Mouse (Mus musculus) hindbrain, embryonic 13.5 days (tissue): Measurements from ENCODE around the gene Rp9. TPM values are rescaled to one million over a fixed set of nuclear protein-coding genes. Genes with fewer than 3 reads are reported as not detected.
"Not testable (repeated sequence)": the region's sequence is repeated elsewhere in the genome, so short reads cannot be mapped to it uniquely, and the experiment has no call there.

ENCODE experiments used
- ATAC-seq: fragments of 200-750 bp; cut with Nextera tagmentation; 2 replicates; pipeline ENCODE4 v1.8.0; 2017; ENCODE audit warnings: moderate TSS enrichment; ENCODE audit not compliant: low FRiP score
- H3K27ac ChIP-seq: fragments of 300-500 bp; sonication (generic); 2 replicates; pipeline ENCODE4 v1.5.1; 2015; ENCODE audit warnings: inconsistent platforms, mild to moderate bottlenecking, moderate library complexity
- H3K27me3 ChIP-seq: fragments of 300-500 bp; sonication (generic); 2 replicates; pipeline ENCODE4 v1.6.1; 2015; ENCODE audit warnings: mild to moderate bottlenecking, inconsistent platforms
- H3K36me3 ChIP-seq: fragments of 300-500 bp; sonication (generic); 2 replicates; pipeline ENCODE4 v1.6.1; 2015; ENCODE audit warnings: mild to moderate bottlenecking, inconsistent platforms
- H3K4me1 ChIP-seq: fragments of 300-500 bp; sonication (generic); replicated peaks from 2 replicates; pipeline ENCODE4 v1.6.1; 2015; ENCODE audit warnings: inconsistent platforms
- H3K4me2 ChIP-seq: fragments of 300-500 bp; sonication (generic); 2 replicates; pipeline ENCODE4 v1.6.1; 2015; ENCODE audit warnings: inconsistent platforms, mild to moderate bottlenecking, moderate library complexity
- H3K4me3 ChIP-seq: fragments of 300-500 bp; sonication (generic); 2 replicates; pipeline ENCODE4 v1.5.1; 2015; ENCODE audit warnings: mild to moderate bottlenecking, inconsistent platforms
- H3K9ac ChIP-seq: fragments of 300-500 bp; sonication (generic); 2 replicates; pipeline ENCODE4 v1.6.1; 2015; ENCODE audit warnings: mild to moderate bottlenecking, inconsistent platforms
- H3K9me3 ChIP-seq: fragments of 300-500 bp; sonication (generic); 2 replicates; pipeline ENCODE4 v1.6.1; 2016; ENCODE audit warnings: inconsistent platforms
- WGBS: fragments of 180-500 bp; shearing (Covaris S2); methylation state at CpG from one replicate; pipeline ENCODE4 v1.1.7; 2015; 5-methylcytosine and 5-hydroxymethylcytosine counted together
- polyA plus RNA-seq: library from polyadenylated mRNA; unstranded; fragments of >200 nt; fragmentation: Nextera tagmentation; extraction: Ambion mirVana; gene quantifications from 2 replicates; pipeline ENCODE4 v1.2.1, GENCODE M21; 2015

The Rp9 gene
- polyA plus RNA-seq, 1 experiment from 2014 or later = 59.2 TPM

- not testable (repeated sequence) for H3K27ac ChIP-seq
- peaks cover 91% of the 10 kb centered on the region for H3K36me3 ChIP-seq
Observed at GRCm38 (mm10) chr9:22453990-22454389, 15.6 kb downstream of the Rp9 start, which contains the start of gene Gm17545. Gene Gm17545 (plus strand): TSS chr9:22454290.

GRCm38 (mm10) chr9:22453501-22453924, 16.0 kb downstream of the Rp9 start:
- Histone ChIP-seq H3K36me3 (peaks cover 96% of the 10 kb centered on the region), H3K9me3 (no peaks in the 10 kb centered on the region), H3K4me2 (no peak overlapping the region), H3K4me1 (no peaks in the 10 kb centered on the region), H3K27ac (no peak overlapping the region), H3K27me3 (no peaks in the 10 kb centered on the region), H3K9ac (no peak overlapping the region), H3K4me3 (no peak overlapping the region)
- 93% methylated on average over 10 of the region's 10 CpGs for WGBS
- ATAC-seq = no peak

More at GRCm38 (mm10) chr9:22453990-22454389, 15.6 kb downstream of the Rp9 start, which contains the start of gene Gm17545:
- H3K9ac ChIP-seq, H3K27me3 ChIP-seq, H3K4me3 ChIP-seq, H3K4me2 ChIP-seq, H3K4me1 ChIP-seq, ATAC-seq, H3K9me3 ChIP-seq: not testable (repeated sequence)
- WGBS = 94% methylated on average over 8 of the region's 8 CpGs

- Histone ChIP-seq H3K9ac (no peak overlapping the region), H3K9me3 (no peaks in the 10 kb centered on the region), H3K4me3 (no peak overlapping the region), H3K27me3 (no peaks in the 10 kb centered on the region), H3K4me1 (no peaks in the 10 kb centered on the region), H3K36me3 (peaks cover 100% of the 10 kb centered on the region), H3K4me2 (no peak overlapping the region), H3K27ac (no peak overlapping the region)
- no peak for ATAC-seq
- WGBS = 81% methylated on average over 10 of the region's 10 CpGs
Observed at GRCm38 (mm10) chr9:22452697-22453096, 16.8 kb downstream of the Rp9 start.

- Histone ChIP-seq H3K9me3 (no peaks in the 10 kb centered on the region), H3K4me2 (no peak overlapping the region), H3K9ac (no peak overlapping the region), H3K27ac (no peak overlapping the region), H3K36me3 (peaks cover 81% of the 10 kb centered on the region), H3K27me3 (no peaks in the 10 kb centered on the region), H3K4me3 (no peak overlapping the region), H3K4me1 (no peaks in the 10 kb centered on the region)
- WGBS = 95% methylated on average over 6 of the region's 6 CpGs
- ATAC-seq = no peak
Observed at GRCm38 (mm10) chr9:22449209-22449608, 20.3 kb downstream of the Rp9 start.

- Histone ChIP-seq H3K36me3 (peaks cover 73% of the 10 kb centered on the region), H3K9me3 (no peaks in the 10 kb centered on the region), H3K4me3 (no peak overlapping the region), H3K27me3 (no peaks in the 10 kb centered on the region), H3K4me2 (no peak overlapping the region), H3K9ac (no peak overlapping the region), H3K4me1 (no peaks in the 10 kb centered on the region), H3K27ac (no peak overlapping the region)
- 94% methylated on average over 13 of the region's 13 CpGs for WGBS
- ATAC-seq = no peak
Observed at GRCm38 (mm10) chr9:22448420-22448819, 21.1 kb downstream of the Rp9 start.

- Histone ChIP-seq H3K4me2 (no peak overlapping the region), H3K27ac (no peak overlapping the region), H3K27me3 (no peaks in the 10 kb centered on the region), H3K36me3 (peaks cover 67% of the 10 kb centered on the region), H3K4me3 (no peak overlapping the region), H3K9ac (no peak overlapping the region), H3K9me3 (no peaks in the 10 kb centered on the region), H3K4me1 (no peaks in the 10 kb centered on the region)
- no peak for ATAC-seq
- WGBS = 98% methylated on average over 5 of the region's 5 CpGs
Observed at GRCm38 (mm10) chr9:22447213-22447612, 22.3 kb downstream of the Rp9 start.

- Histone ChIP-seq H3K9ac (no peak overlapping the region), H3K36me3 (peaks cover 59% of the 10 kb centered on the region), H3K4me3 (no peak overlapping the region), H3K27ac (no peak overlapping the region), H3K4me2 (no peak overlapping the region), H3K4me1 (no peaks in the 10 kb centered on the region), H3K27me3 (no peaks in the 10 kb centered on the region), H3K9me3 (no peaks in the 10 kb centered on the region)
- no peak for ATAC-seq
- 91% methylated on average over 1 of the region's 1 CpGs for WGBS
Observed at GRCm38 (mm10) chr9:22445123-22445522, 24.4 kb downstream of the Rp9 start.

- ATAC-seq = no peak
- Histone ChIP-seq H3K27me3 (no peaks in the 10 kb centered on the region), H3K36me3 (peaks cover 43% of the 10 kb centered on the region), H3K4me2 (no peak overlapping the region), H3K9ac (no peak overlapping the region), H3K4me1 (no peaks in the 10 kb centered on the region), H3K4me3 (no peak overlapping the region), H3K27ac (no peak overlapping the region), H3K9me3 (no peaks in the 10 kb centered on the region)
- 95% methylated on average over 10 of the region's 10 CpGs for WGBS
Observed at GRCm38 (mm10) chr9:22443157-22443556, 26.4 kb downstream of the Rp9 start.

- 86% methylated on average over 1 of the region's 1 CpGs for WGBS
- Histone ChIP-seq H3K4me3 (no peak overlapping the region), H3K4me2 (no peak overlapping the region)
Observed at GRCm38 (mm10) chr9:22438826-22439225, 30.7 kb downstream of the Rp9 start.

GRCm38 (mm10) chr9:22434101-22434500, 35.4 kb downstream of the Rp9 start:
- H3K9me3 ChIP-seq = no peaks in the 10 kb centered on the region
- no peak overlapping the region for H3K4me3 ChIP-seq
- H3K36me3 ChIP-seq = peaks cover 15% of the 10 kb centered on the region
- no peak overlapping the region for H3K4me2 ChIP-seq
- 96% methylated on average over 2 of the region's 2 CpGs for WGBS
- no peak for ATAC-seq
- no peak overlapping the region for H3K9ac ChIP-seq
- H3K27me3 ChIP-seq = no peaks in the 10 kb centered on the region
- H3K4me1 ChIP-seq = no peaks in the 10 kb centered on the region; the same call in 1 of the 2 replicates
- no peak overlapping the region for H3K27ac ChIP-seq

More at GRCm38 (mm10) chr9:22438826-22439225, 30.7 kb downstream of the Rp9 start:
- H3K9ac ChIP-seq = no peak overlapping the region
- H3K4me1 ChIP-seq = no peaks in the 10 kb centered on the region
- no peak for ATAC-seq
- peaks cover 33% of the 10 kb centered on the region for H3K36me3 ChIP-seq
- no peak overlapping the region for H3K27ac ChIP-seq
- H3K27me3 ChIP-seq = no peaks in the 10 kb centered on the region
- no peaks in the 10 kb centered on the region for H3K9me3 ChIP-seq

GRCm38 (mm10) chr9:22433221-22433620, 36.3 kb downstream of the Rp9 start:
- WGBS = 70% methylated on average over 2 of the region's 2 CpGs
- Histone ChIP-seq H3K4me3 (no peak overlapping the region), H3K9me3 (no peaks in the 10 kb centered on the region), H3K9ac (no peak overlapping the region), H3K4me1 (no peaks in the 10 kb centered on the region; the same call in 1 of the 2 replicates), H3K27me3 (no peaks in the 10 kb centered on the region), H3K36me3 (peaks cover 15% of the 10 kb centered on the region), H3K4me2 (no peak overlapping the region), H3K27ac (no peak overlapping the region)
- ATAC-seq = no peak

GRCm38 (mm10) chr9:22430315-22430840, 39.2 kb downstream of the Rp9 start:
- Histone ChIP-seq H3K4me3 (no peak overlapping the region), H3K9me3 (no peaks in the 10 kb centered on the region), H3K27me3 (no peaks in the 10 kb centered on the region), H3K36me3 (peaks cover 10% of the 10 kb centered on the region), H3K27ac (no peak overlapping the region), H3K4me1 (no peaks in the 10 kb centered on the region; the same call in 1 of the 2 replicates), H3K9ac (no peak overlapping the region), H3K4me2 (no peak overlapping the region)
- 40% methylated on average over 5 of the region's 5 CpGs for WGBS
- ATAC-seq = no peak

- no peak overlapping the region for H3K9ac ChIP-seq
- peaks cover 5% of the 10 kb centered on the region for H3K36me3 ChIP-seq
- no peaks in the 10 kb centered on the region; the same call in 1 of the 2 replicates for H3K4me1 ChIP-seq
- no peak overlapping the region for H3K4me3 ChIP-seq
- no peak overlapping the region for H3K27ac ChIP-seq
- WGBS = 70% methylated on average over 15 of the region's 15 CpGs
- no peaks in the 10 kb centered on the region for H3K27me3 ChIP-seq
- no peak for ATAC-seq
- no peak overlapping the region for H3K4me2 ChIP-seq
- no peaks in the 10 kb centered on the region for H3K9me3 ChIP-seq
Observed at GRCm38 (mm10) chr9:22429533-22430241, 39.9 kb downstream of the Rp9 start.
